Mouse (Mus musculus) kidney, adult 2 months (tissue): Measurements from ENCODE around the gene Sfxn3.

ENCODE experiments used
- CTCF ChIP-seq: fragments of 200-500 bp; conservative IDR thresholded peaks from 2 replicates; pipeline ENCODE4 v1.5.1; 2011; ENCODE audit warnings: low read depth, mild to moderate bottlenecking, control low read depth, low read length, moderate library complexity, mixed read lengths; ENCODE audit not compliant: insufficient read depth, insufficient read length
- POLR2A ChIP-seq: fragments of 200-500 bp; IDR thresholded peaks from one replicate; pipeline ENCODE4 v1.6.1; 2011; ENCODE audit warnings: low read depth, low read length, control low read depth

DNA sequence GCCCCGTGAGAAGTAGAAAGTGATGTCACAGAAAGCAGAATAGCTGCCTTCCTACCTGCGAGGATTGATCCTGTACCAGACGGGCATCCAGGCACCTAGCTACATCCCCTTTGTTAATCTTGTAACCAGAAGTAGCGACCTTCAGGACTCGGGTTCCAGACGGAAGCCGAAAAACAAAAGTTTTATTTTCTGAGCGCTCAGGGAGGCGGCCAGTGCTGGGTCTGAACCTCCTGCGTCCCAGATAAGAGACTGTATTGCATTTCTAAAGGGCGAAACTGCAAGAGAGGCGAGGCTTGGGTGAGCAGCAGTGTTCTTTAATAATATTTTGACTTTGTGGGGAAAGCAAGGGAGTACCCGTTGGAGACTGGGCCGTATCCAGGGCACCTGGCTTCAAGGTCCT lies 11.5 kb downstream of the Sfxn3 start:
- no peak for TF ChIP-seq POLR2A
- no peak for TF ChIP-seq CTCF
